Mouse (Mus musculus): ENCODE results near the gene Prrg3. TPM values are rescaled to one million over a fixed set of nuclear protein-coding genes. Genes with fewer than 3 reads are reported as not detected.
"Not testable (repeated sequence)": the region's sequence is repeated elsewhere in the genome, so short reads cannot be mapped to it uniquely, and the experiment has no call there.

Gene Prrg3
- 10 to 100 TPM; 15.4 to 18.6 TPM for total RNA-seq (2021)
- long read RNA-seq, experiment 1, partial matches to known transcripts = 0 of 6 reads
- long read RNA-seq, experiment 1, other reads (novel, unspliced or antisense) = 6 of 6 reads
- long read RNA-seq, experiment 2, partial matches to known transcripts = 0 of 3 reads
- long read RNA-seq, experiment 2, other reads (novel, unspliced or antisense) = 3 of 3 reads

DNA sequence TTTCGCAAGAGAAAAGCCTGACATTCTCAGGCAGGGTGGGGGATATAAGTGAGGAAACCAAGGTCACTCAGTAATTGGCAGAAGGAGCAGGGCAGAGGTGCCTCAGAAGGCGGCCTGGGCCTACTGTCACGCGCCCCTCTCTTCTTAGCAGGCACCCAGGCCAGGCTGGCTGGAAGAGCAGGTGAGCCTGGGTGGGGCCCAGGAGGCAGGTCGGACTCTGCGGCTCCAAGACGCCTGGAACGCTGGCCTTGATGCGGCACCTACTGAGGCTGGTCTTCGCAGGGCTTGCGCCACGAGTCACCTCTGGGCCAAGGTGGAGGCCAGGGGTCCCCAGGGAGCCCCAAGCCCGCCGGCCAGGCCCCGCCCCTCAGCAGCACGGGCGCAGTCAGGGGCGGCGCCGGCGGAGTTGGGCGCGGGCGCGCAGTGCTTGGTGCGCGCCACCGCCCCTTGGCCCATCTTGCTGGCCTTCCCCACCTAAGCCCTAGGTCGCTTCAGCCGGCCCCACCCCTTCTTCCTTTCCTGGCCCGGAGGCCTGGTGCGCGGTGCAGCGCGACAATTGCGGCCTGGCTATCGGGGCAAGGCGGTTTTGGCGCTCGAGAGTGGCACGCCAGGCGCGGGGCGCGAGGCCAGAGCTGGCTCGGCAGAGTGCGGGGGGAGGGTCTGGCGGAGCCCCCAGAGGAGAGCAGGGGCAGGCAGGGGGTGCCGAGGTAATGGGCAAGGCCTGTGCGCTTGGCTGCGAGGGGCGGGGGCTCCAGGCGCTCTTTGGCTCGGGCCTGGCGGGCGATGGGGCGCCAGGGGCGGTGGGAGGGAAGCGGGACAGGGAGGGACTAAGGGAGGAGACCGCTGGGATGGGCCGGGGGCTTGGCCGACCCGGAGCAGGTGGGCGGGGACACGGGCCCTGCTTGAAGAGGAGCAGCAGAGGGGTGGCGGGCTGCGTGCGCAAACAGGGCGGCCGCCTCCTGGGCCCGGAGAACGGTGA, at the start of gene Prrg3:
Prrg3 (plus strand) TSS at position 552 of the 979 bp plus-strand sequence.
- DNase-seq (ENCODE audit: low spot score in 2 of 2) = peak; percentile 15 to 28

- peak; percentile 46 for DNase-seq (ENCODE audit: low spot score in 2 of 2)
Measured at GRCm38 (mm10) chrX:71946631-71947030, 15.8 kb upstream of the Prrg3 start.

GRCm38 (mm10) chrX:71958366-71958765, 4.1 kb upstream of the Prrg3 start:
- no peak for DNase-seq (ENCODE audit: low spot score in 2 of 2)

DNA sequence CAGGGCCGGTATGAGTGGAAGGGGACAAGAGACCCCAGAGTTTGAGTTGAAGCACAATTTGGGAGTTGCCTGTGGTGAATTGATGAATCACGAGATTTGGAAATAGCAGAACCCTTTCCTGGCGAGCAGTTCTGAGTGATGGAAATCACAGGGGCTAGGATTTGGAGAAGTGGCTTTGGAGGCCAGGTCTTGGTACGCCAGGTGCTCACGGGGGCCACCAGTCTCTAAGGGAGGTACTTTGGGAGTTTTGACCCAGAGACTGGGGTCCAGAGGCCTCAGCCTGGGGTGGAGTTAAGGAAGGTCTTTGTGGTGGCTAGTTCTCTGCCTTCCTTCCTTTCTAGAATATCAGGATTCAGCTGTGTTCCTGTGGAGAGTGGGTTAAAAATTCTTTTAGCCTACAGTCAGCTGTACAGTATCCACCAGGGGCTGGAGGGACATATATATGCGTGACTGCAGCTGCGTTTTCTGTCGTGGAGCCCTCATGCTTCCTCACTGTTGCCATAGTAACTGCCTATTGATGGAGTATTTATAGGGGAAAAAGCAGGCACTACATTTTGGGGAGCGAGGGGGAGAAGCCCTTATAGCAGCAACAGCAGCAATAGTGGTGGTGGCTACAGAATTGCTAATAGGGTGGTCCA, 970 bp downstream of the Prrg3 start:
- DNase-seq (ENCODE audit: low spot score in 2 of 2) = no peak

DNA sequence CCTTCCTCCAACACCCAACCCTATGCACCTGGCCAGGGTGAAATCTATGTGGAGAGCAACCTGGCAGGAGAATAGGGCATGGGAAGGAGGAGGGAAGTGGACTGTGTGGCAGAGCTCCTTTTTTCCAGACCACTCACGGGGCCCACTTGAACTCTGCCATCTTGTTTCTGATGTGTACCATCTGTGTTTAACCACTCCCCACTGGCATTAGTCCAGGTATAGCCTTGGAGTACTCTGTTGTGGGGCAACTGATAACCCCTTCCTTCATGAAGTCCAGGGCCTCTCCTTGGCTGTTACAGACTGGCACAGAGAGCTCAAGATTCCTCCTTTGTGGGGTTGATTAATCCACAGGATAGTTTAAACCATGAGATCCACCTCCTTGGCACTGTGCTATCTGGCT, 5.8 kb downstream of the Prrg3 start:
- DNase-seq (ENCODE audit: low spot score in 2 of 2) = no peak

- DNase-seq (ENCODE audit: low spot score in 2 of 2) = no peak
Measured at GRCm38 (mm10) chrX:71968816-71969215, 6.4 kb downstream of the Prrg3 start.

GRCm38 (mm10) chrX:71971325-71971724, 8.9 kb downstream of the Prrg3 start:
- no peak for DNase-seq (ENCODE audit: low spot score in 2 of 2)

GRCm38 (mm10) chrX:71972686-71973085, 10.3 kb downstream of the Prrg3 start, which contains the start of gene Fate1:
Gene Fate1, plus strand, starts transcription at chrX:71972986.
- DNase-seq (ENCODE audit: low spot score in 2 of 2) = no peak

- DNase-seq (ENCODE audit: low spot score in 2 of 2) = not testable (repeated sequence)
Measured at GRCm38 (mm10) chrX:71977681-71978080, 15.3 kb downstream of the Prrg3 start.

- no peak for DNase-seq (ENCODE audit: low spot score in 2 of 2)
Measured at GRCm38 (mm10) chrX:71980443-71980842, 18.0 kb downstream of the Prrg3 start.

- no peak for DNase-seq (ENCODE audit: low spot score in 2 of 2)
Measured at GRCm38 (mm10) chrX:71981322-71981721, 18.9 kb downstream of the Prrg3 start.

DNA sequence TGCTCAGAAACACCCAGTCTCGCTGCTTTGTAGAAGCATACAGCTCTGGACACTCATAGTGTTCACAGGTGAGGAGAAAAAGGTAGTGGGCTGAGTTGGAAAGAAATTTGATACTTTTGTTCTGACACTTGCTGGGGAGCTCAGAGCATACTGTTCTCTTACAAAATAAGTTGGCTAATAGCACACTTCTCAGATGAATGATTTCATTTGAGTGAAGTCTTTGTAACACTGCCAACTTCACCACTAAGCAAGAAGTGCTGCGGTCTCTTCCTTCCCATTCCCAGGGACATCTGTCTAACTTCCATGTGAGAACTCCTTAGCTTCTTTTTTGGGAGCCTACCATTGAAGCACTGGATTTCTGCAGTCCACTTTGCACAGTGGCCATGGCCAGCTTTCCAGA, 20.8 kb downstream of the Prrg3 start:
- no peak for DNase-seq (ENCODE audit: low spot score in 2 of 2)

- DNase-seq (ENCODE audit: low spot score in 2 of 2) = peak in 1 of 2 experiments; percentile 20
Measured at GRCm38 (mm10) chrX:71983775-71984174, 21.4 kb downstream of the Prrg3 start.

DNA sequence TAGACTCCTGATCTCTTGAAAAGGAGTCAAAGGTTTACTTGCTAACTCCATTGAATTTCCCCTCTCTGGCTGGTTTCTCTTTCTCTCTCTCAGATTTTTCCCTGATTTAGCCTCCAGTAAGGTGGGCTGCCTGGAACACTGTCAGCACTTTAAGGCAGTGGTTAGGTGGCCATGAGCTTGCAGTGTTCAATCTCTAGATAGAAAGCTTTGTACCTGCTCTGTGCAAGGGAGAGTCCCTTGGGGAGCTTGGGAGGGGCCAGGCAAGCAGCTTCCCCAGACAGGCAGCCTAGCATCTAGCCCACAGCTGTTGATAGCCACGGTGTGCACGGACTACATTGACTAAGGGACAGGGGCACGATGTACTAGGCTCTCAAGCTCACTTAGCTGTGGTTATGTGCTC, 29.1 kb downstream of the Prrg3 start, which contains the start of gene Cnga2:
Cnga2 (plus strand) TSS at position 301 of the 400 bp plus-strand sequence.
- no peak for DNase-seq (ENCODE audit: low spot score in 2 of 2)

DNA sequence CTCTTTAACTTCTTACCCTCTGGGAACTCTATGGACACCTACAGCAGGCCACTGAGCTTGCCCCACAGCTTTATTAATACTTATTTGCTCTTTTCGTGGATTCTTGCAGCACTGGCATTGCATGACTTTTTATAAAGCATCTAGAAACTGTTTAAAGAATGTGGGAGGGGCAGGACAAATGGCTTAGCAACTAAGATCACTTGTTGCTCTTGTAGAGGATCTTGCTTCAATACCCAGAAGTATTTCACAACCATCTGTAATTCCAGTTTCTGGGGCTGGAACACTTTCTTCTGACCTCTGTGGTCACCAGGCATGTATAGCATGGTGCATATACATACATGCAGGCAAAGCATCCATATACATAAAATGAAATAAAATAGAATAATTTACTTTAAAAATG, 33.5 kb downstream of the Prrg3 start:
- no peak for DNase-seq (ENCODE audit: low spot score in 2 of 2)

DNA sequence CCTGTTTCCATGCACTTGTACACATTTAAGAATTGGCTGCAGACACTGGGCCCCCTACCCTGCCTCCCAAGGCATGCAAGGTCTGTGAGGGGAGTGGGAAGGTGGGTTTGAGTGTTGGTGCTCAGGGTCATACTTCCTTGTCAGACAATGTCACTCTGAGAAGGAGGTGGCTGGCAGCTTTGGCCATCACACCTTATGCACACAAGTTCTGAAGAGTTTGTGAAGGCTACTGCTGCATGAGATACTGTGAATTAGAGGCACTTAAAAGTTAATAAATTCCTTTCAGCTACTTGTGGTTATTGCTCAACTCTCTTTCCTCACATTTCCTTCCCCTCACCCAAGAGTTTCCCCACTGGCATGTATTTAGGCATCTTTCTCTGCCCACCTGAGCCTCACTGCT, 47.5 kb downstream of the Prrg3 start:
- DNase-seq (ENCODE audit: low spot score in 2 of 2) = no peak

GRCm38 (mm10) chrX:72012236-72012635, 49.8 kb downstream of the Prrg3 start:
- no peak for DNase-seq (ENCODE audit: low spot score in 2 of 2)

DNA sequence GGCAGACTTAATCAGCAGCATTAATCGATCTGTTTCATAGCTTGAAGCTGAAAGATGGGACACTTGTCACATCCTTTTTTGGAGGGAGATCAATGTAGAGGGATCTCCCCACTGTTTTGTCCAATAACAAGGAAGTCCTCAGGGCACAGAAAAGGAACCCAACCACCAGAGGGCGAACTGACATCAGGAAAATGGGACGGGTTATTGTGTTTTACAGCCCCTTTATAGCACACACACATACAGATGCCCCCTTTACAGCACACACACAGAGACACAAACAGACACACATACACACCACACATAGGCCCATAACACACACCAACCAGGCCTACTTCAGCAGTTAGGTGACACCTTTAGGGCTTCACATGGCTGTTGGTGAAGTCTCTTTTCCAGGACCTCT, 50.4 kb downstream of the Prrg3 start:
- DNase-seq (ENCODE audit: low spot score in 2 of 2) = peak; percentile 7 to 26

DNA sequence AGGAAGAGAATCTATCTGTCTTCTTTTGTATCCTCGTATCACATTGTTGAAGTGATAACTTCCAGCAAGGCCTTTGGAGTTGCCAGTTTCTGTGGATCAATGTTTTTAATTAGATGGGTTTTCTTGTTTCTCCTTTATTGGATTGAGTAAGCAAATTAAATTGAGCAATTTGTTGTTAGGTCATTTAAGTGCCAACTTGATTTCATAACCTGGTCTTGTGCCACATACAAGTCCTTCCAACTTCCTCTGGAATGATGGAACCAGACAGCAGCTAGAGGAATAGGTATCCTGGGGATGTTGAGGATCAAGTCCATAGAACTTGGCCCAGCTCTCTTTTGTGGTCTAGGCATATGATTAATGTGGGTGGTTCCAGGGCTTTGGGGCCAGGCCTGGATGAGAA, 59.8 kb downstream of the Prrg3 start:
- no peak for DNase-seq (ENCODE audit: low spot score in 2 of 2)
